Mouse (Mus musculus) megakaryocyte, embryonic 14.5 days (primary cell): ENCODE results near the gene Cmtm7.

ENCODE experiments used
- FLI1 ChIP-seq: IDR thresholded peaks from 2 replicates; pipeline ENCODE4 v1.6.1; 2012; ENCODE audit warnings: low read length, inconsistent platforms, mixed read lengths
- GATA1 ChIP-seq: IDR thresholded peaks from 3 replicates; pipeline ENCODE4 v1.6.1; 2012; ENCODE audit warnings: mixed read lengths, low read length, inconsistent platforms, borderline replicate concordance

DNA sequence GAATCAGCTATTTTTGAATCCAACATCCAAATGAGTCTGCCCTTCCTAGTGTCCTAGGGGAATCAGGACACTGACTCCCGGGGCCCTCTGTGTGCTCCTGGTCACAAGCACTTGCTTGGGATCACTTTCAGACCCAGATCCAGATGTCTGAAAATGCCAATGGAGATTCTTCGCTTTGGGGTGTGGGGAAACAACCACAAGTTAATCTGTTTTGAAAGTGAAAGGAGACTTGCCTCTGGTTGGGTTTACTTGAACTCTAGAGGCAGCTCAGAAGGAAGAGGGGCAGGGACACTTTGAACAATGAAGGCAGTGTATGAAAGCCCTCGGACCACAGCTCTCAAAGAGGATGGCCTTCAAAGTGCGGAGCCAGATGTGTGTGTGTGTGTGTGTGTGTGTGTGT, 12.8 kb upstream of the Cmtm7 start:
- no peak for TF ChIP-seq GATA1
- TF ChIP-seq FLI1, result no peak
